Mouse (Mus musculus): Measurements from ENCODE around the gene Cacna2d3. TPM values are rescaled to one million over a fixed set of nuclear protein-coding genes. Genes with fewer than 3 reads are reported as not detected.

Cacna2d3 gene
- polyA plus RNA-seq, 1 experiment, result not detected

DNA sequence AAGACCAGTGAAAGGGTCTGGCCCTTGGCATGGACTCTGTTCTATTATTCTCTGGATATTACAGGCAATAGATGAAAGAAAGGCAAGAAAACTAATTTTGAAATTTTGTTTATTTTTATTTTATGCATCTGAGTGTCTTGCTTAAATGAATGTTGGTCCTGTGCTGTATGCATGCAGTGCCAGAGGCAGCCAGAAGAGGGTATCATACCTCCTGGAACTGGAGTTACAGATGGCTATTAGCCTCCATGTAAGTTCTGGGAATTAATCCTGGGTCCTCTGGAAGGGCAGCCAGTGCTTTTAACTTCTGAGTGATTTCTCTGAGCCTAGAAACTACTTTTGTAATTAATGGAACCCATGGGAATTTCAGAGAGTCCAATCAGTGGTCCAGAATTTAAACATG lies 597.8 kb downstream of the Cacna2d3 start:
- Histone ChIP-seq H3K4me1 (ENCODE audit: control insufficient read depth, insufficient read depth, low read length) (no peaks in the 10 kb centered on the region), H3K27ac (ENCODE audit: insufficient read depth, low read depth, low read length) (no peak overlapping the region), H3K4me3 (ENCODE audit: insufficient read depth, low read depth, low read length) (no peak overlapping the region)
- no peak for TF ChIP-seq POLR2A (IDR thresholded peaks at IDR 0.05; ENCODE audit: insufficient read depth, low read depth, low read length)
- no peak for TF ChIP-seq CTCF (IDR thresholded peaks at IDR 0.05; ENCODE audit: insufficient read depth, low read depth, low read length)

DNA sequence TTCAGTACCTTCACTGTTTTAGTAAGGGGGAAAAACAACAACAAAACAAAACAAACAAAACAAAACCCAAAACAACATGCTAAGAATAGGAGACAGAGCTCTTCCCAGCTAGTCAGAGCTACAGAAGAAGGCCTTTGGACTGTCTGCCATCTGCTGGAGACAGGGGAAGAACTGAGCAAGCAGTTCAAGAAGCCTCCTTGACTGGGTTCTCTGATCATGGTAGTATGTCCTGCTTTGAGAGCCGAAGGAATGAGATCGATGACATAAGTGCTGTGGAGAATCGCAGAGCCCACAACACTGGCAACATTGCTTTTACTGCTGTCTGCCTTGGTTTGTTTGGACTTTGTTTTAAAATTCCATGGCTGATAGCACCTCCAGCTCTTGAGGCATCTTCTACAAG lies 598.9 kb downstream of the Cacna2d3 start:
- no peak for TF ChIP-seq POLR2A (IDR thresholded peaks at IDR 0.05; ENCODE audit: insufficient read depth, low read depth, low read length)
- TF ChIP-seq CTCF (IDR thresholded peaks at IDR 0.05; ENCODE audit: insufficient read depth, low read depth, low read length), result no peak
- Histone ChIP-seq H3K4me3 (ENCODE audit: insufficient read depth, low read depth, low read length) (no peak overlapping the region), H3K4me1 (ENCODE audit: control insufficient read depth, insufficient read depth, low read length) (no peaks in the 10 kb centered on the region), H3K27ac (ENCODE audit: insufficient read depth, low read depth, low read length) (no peak overlapping the region)
- WGBS, result 98% methylated on average over 3 of the region's 3 CpGs

DNA sequence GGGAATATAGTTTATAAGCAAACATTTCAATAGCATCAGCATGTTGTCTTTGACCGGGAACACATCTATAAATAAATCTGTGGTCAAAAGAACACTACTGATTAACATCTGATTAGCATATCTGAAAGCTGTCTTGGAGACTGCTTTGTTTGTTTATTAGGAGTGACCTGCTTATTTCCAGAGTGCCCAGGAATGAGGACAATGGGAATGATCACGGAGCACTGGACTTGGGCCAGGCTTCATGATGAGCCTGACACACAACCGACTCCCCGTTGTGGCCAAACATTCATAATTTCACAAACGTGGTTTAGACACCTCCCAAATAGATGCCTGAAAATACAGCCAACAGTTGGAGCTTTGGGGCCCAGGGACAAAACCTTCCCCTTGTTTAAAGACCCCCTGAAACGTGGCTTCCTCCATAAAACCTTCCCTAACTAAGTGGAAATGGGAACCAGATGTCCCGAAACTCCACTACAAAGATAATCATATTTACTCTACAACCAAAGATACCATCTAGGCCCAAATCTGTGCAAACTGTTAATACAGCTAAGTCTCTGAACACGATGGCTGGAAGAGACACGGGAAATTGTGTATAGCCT lies 607.7 kb downstream of the Cacna2d3 start:
- H3K4me3 ChIP-seq (ENCODE audit: insufficient read depth, low read depth, low read length), result no peak overlapping the region
- 64% methylated on average over 9 of the region's 9 CpGs for WGBS
- no peaks in the 10 kb centered on the region for H3K4me1 ChIP-seq (ENCODE audit: control insufficient read depth, insufficient read depth, low read length)
- H3K27ac ChIP-seq (ENCODE audit: insufficient read depth, low read depth, low read length), result no peak overlapping the region
- TF ChIP-seq POLR2A (IDR thresholded peaks at IDR 0.05; ENCODE audit: insufficient read depth, low read depth, low read length) (no peak), CTCF (IDR thresholded peaks at IDR 0.05; ENCODE audit: insufficient read depth, low read depth, low read length) (no peak)

DNA sequence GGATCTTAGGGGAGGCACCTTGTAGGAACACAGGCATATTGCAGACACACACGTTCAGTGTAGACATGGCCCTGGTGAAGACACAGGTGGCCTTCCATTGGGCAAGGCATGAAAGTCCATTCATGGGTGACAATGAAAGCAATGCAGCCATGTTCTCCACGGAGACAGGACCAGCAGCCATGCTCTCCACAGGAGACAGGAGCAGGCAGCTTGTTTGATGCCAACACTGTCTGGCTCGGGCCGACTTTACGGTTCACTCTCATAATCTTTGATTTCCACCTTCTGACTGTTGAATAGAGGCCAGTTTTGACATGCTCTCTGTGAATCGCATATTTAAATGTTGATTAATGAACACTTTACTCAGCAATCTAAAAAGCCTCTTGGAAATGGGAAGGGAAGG lies 610.0 kb downstream of the Cacna2d3 start:
- no peaks in the 10 kb centered on the region for H3K4me1 ChIP-seq (ENCODE audit: control insufficient read depth, insufficient read depth, low read length)
- 77% methylated on average over 6 of the region's 6 CpGs for WGBS

DNA sequence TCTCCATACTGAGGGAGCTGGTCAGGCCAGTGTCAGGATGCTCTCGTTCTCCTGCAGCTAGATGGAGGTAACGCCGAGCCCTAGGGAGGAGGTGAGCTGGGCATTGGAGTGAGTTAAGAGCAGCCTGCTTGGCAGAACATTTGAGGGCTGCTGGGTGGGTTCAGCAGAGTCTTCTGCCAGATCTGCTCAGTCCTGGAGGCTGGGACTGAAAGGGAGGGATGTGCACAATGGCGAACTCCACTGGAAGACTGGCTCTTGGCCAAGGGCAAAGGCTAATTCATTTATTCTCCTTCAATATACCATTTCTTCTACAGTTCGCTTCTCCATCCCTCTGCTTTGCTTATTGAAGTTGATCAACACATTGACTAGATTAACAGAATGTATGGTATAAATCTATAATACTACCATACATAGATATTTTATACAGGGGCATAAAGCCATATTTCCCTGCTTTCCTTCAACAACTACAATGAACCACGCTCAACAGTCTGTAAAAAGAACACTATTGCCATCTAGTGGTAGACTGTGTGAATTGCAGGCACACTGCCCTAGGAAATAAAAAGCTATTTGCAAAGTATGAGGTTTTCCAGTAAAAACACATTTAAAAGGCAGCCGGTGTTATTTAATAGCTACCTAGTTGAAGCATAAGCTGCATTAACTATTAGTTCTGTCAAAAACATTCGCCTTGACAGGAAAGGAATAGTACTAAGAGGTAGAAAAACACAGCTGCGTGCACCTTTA lies 611.1 kb downstream of the Cacna2d3 start:
- TF ChIP-seq CTCF (IDR thresholded peaks at IDR 0.05; ENCODE audit: insufficient read depth, low read depth, low read length) (no peak), POLR2A (IDR thresholded peaks at IDR 0.05; ENCODE audit: insufficient read depth, low read depth, low read length) (no peak)

More for the DNA sequence above, 610.0 kb downstream of the Cacna2d3 start:
- Histone ChIP-seq H3K4me3 (ENCODE audit: insufficient read depth, low read depth, low read length) (no peak overlapping the region), H3K27ac (ENCODE audit: insufficient read depth, low read depth, low read length) (no peak overlapping the region)
- TF ChIP-seq POLR2A (IDR thresholded peaks at IDR 0.05; ENCODE audit: insufficient read depth, low read depth, low read length), result no peak
- no peak for TF ChIP-seq CTCF (IDR thresholded peaks at IDR 0.05; ENCODE audit: insufficient read depth, low read depth, low read length)

DNA sequence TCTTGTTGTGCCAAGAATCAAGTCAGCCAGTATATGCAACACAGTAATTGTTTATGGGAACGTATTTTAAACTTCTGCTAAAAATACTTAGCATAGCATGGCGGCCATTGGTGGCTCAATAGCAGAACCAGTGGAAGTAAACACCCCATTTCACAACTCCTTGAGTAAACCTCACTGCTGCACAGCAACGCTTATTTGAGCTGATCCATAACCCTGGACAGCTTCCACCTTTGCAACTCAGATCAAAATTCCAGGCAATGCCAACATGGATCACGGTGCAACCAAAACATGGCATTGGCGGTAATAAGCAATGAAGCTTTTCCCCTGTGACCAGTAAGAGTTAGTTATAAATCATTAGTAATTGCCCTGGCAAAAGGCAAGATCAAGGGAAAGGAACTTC lies 614.2 kb downstream of the Cacna2d3 start:
- no peak for TF ChIP-seq CTCF (IDR thresholded peaks at IDR 0.05; ENCODE audit: insufficient read depth, low read depth, low read length)
- TF ChIP-seq POLR2A (IDR thresholded peaks at IDR 0.05; ENCODE audit: insufficient read depth, low read depth, low read length), result no peak
- Histone ChIP-seq H3K27ac (ENCODE audit: insufficient read depth, low read depth, low read length) (no peak overlapping the region), H3K4me3 (ENCODE audit: insufficient read depth, low read depth, low read length) (no peak overlapping the region), H3K4me1 (ENCODE audit: control insufficient read depth, insufficient read depth, low read length) (no peaks in the 10 kb centered on the region)
- 98% methylated on average over 5 of the region's 5 CpGs for WGBS

More for the DNA sequence above, 611.1 kb downstream of the Cacna2d3 start:
- Histone ChIP-seq H3K4me3 (ENCODE audit: insufficient read depth, low read depth, low read length) (no peak overlapping the region), H3K27ac (ENCODE audit: insufficient read depth, low read depth, low read length) (no peak overlapping the region), H3K4me1 (ENCODE audit: control insufficient read depth, insufficient read depth, low read length) (no peaks in the 10 kb centered on the region)
- 79% methylated on average over 9 of the region's 9 CpGs for WGBS

DNA sequence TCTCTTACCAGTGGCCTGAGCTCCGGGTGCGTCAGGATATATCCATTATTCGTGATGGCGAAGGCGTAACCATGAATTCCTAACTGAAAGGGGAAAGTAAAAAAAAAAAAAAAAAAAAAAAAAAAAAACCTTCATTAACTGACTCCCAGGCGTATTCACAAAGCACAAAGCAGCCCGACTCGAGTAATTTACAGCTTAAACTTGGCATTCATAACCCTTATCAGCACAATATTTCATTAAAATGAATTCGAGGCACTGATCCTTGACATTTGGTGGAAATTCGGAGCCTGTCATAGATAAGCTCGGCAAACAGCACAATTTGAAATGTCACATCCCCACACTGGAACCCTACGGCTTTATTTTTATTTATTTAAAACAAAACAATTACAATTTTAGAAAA lies 623.9 kb downstream of the Cacna2d3 start:
- WGBS, result 50% methylated on average over 12 of the region's 12 CpGs

DNA sequence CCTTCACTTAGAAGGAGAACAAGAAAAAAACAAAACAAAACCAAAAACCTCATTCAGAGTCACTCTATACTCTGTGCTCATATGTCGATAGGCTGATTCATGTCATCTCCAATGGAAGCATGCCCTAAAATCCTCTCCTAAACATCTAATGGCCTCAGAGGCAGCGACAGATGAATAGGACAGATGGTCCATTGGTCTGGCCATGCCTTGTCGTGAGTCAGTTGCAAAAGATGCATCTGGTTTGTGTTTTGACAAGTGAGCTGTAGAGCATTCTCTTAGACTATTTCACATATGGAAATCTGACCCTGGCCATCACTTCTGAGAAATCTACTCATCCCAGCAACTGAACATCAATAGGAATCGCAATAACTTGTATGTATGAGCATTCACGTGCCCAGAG lies 626.2 kb downstream of the Cacna2d3 start:
- H3K4me1 ChIP-seq (ENCODE audit: control insufficient read depth, insufficient read depth, low read length), result no peaks in the 10 kb centered on the region
- 97% methylated on average over 5 of the region's 5 CpGs for WGBS
- H3K4me3 ChIP-seq (ENCODE audit: insufficient read depth, low read depth, low read length), result no peak overlapping the region
- TF ChIP-seq POLR2A (IDR thresholded peaks at IDR 0.05; ENCODE audit: insufficient read depth, low read depth, low read length), result no peak
- no peak for TF ChIP-seq CTCF (IDR thresholded peaks at IDR 0.05; ENCODE audit: insufficient read depth, low read depth, low read length)
- no peak overlapping the region for H3K27ac ChIP-seq (ENCODE audit: insufficient read depth, low read depth, low read length)

More for the DNA sequence above, 623.9 kb downstream of the Cacna2d3 start:
- H3K4me3 ChIP-seq (ENCODE audit: insufficient read depth, low read depth, low read length), result no peak overlapping the region
- H3K27ac ChIP-seq (ENCODE audit: insufficient read depth, low read depth, low read length), result no peak overlapping the region
- H3K4me1 ChIP-seq (ENCODE audit: control insufficient read depth, insufficient read depth, low read length), result no peaks in the 10 kb centered on the region
- TF ChIP-seq CTCF (IDR thresholded peaks at IDR 0.05; ENCODE audit: insufficient read depth, low read depth, low read length) (no peak), POLR2A (IDR thresholded peaks at IDR 0.05; ENCODE audit: insufficient read depth, low read depth, low read length) (no peak)

DNA sequence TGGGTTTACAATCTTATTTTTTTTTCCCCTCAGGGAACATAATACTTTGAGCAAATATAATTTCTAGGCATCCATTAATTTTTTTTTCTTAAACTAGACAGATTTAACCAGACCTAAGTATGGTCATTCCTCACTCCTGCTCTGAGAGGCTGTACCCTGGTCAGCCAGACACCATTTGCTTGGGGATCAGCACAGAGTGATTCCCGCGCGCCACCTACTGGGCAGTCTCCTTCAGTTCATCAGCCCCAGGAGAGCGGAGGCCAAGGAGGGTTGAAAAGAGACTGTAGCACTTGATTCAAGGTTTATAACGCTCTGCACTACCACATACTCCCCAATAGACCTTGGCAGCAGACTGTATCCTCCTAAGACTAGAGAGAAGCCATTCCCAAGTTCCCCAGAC lies 631.6 kb downstream of the Cacna2d3 start:
- H3K27ac ChIP-seq (ENCODE audit: insufficient read depth, low read depth, low read length), result no peak overlapping the region
- no peak for TF ChIP-seq POLR2A (IDR thresholded peaks at IDR 0.05; ENCODE audit: insufficient read depth, low read depth, low read length)
- peak; percentile 90 for TF ChIP-seq CTCF (IDR thresholded peaks at IDR 0.05; ENCODE audit: insufficient read depth, low read depth, low read length)
- H3K4me1 ChIP-seq (ENCODE audit: control insufficient read depth, insufficient read depth, low read length), result no peaks in the 10 kb centered on the region
- H3K4me3 ChIP-seq (ENCODE audit: insufficient read depth, low read depth, low read length), result no peak overlapping the region
- 7% methylated on average over 5 of the region's 5 CpGs for WGBS

Measured in olfactory bulb, adult 2 months (tissue).